Mouse (Mus musculus): ENCODE measurements at regions not wholly inside any gene's neighbourhood (a gene's known extent, or its start where the extent isn't known, plus 50 kb on each side); places are given as distances from the start of the nearest gene placed in this dataset.
A peak's percentile ranks its signal among the peaks of the same experiment; 100 is the strongest.
"Not testable (repeated sequence)": the region's sequence is repeated elsewhere in the genome, so short reads cannot be mapped to it uniquely, and the experiment has no call there.

GRCm38 (mm10) chr12:45597904-45598570, 523.5 kb upstream of the Stxbp6 start:
- no peak for DNase-seq (ENCODE audit: extremely low spot score, low spot score)

GRCm38 (mm10) chr12:45594689-45595088, 520.2 kb upstream of the Stxbp6 start:
- DNase-seq (ENCODE audit: extremely low spot score, low spot score): no peak

DNA sequence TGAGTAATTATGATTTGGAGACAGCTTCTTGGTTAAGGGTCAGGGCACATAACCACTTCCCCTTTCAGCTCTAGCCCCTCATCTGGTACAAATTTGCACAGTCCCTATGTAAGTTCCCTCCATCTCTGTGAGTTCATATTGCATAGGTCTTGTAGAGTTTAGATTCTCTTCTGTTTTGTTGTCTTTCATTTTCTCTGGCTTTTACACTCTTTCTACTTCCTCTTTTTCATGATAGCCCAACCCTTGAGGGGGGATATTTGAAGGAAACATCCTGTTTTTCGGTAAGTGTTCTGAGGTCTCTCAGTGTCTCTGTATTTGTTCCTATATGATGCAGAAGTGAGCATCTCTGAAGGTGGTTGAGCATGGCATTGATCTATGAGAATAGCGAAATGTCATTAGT, 515.7 kb upstream of the Stxbp6 start:
- no peak for DNase-seq (ENCODE audit: extremely low spot score, low spot score)

- DNase-seq (ENCODE audit: extremely low spot score, low spot score): no peak
These were observed 511.3 kb upstream of the Stxbp6 start for GRCm38 (mm10) chr12:45585763-45586162.

- DNase-seq (ENCODE audit: extremely low spot score, low spot score): no peak
These were observed 489.0 kb upstream of the Stxbp6 start for GRCm38 (mm10) chr12:45563325-45564030.

DNA sequence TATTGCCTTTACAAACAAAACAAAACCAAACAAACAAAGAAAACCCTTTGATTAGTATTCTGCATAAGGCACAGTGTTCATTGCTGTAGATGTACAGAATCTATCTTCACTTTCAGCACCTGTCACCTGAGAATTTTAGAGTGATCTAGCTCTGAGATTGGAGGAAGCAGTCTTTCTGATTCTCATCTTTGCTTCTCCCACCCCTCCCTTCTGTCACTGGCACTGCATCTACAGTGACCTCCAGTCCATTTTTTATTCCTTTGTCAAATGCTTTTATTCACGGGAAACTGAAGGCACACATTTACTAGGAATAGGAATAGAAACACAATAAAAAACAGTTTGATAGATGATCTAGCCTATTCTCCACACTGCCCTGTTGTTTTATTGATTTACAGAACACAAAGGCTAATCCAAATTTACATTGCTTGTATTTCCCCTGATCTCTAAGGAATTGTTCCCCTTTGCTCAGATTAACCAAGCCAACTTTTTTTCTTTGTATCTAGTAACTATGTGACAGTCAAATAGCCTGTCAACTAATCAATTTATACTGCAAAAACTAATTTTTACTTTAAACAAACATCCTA, 488.2 kb upstream of the Stxbp6 start:
- no peak for DNase-seq (ENCODE audit: extremely low spot score, low spot score)

- DNase-seq (ENCODE audit: extremely low spot score, low spot score): no peak
These were observed 487.4 kb upstream of the Stxbp6 start for GRCm38 (mm10) chr12:45561889-45562288.

GRCm38 (mm10) chr12:45561362-45561761, 486.9 kb upstream of the Stxbp6 start:
- DNase-seq (ENCODE audit: extremely low spot score, low spot score): no peak

DNA sequence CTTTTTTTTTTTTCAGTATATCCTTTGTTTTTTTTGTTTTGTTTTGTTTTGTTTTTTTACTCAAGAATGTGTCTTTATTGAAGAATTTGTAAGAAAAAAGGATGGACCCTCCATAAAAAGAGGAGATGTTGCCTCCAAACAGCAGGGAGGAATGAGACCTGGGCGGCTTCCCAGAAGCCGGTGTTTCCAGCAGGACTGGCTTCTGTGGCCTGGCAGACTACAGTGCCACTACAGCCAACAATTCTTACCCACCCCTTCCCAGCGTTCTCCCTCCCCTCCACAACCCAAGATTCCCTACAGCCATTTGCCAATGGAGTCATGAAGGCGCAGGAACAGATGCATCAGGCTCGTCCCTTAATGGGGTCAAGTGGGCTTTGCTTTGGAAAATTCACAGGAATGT, 475.4 kb upstream of the Stxbp6 start:
- not testable (repeated sequence) for DNase-seq (ENCODE audit: extremely low spot score, low spot score)

GRCm38 (mm10) chr12:45519554-45519953, 445.0 kb upstream of the Stxbp6 start:
- DNase-seq (ENCODE audit: extremely low spot score, low spot score): no peak

DNA sequence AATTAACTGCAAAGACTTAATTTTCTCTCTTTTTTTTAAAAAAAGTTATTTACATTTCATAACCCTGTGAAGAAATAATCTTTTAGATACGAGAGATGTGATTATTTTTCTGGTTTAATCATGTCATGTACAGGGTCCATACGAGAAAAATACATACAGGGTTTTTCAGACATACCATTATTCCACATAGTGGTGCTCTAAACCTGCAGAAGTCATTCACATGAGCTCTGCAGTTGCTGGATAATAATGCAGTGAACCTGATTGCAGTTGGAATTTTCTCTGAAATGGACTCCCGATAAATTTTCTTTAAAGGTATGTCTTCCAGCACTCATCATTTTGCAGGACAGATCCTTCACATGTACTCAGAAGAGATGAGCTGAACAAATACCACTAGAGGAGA, 439.9 kb upstream of the Stxbp6 start:
- no peak for DNase-seq (ENCODE audit: extremely low spot score, low spot score)

- DNase-seq (ENCODE audit: extremely low spot score, low spot score): peak; percentile 15
These were observed 433.0 kb upstream of the Stxbp6 start for GRCm38 (mm10) chr12:45507400-45507982.

- no peak for DNase-seq (ENCODE audit: extremely low spot score, low spot score)
These were observed 425.3 kb upstream of the Stxbp6 start for GRCm38 (mm10) chr12:45499834-45500233.

GRCm38 (mm10) chr12:45498230-45498629, 423.7 kb upstream of the Stxbp6 start:
- DNase-seq (ENCODE audit: extremely low spot score, low spot score): no peak

DNA sequence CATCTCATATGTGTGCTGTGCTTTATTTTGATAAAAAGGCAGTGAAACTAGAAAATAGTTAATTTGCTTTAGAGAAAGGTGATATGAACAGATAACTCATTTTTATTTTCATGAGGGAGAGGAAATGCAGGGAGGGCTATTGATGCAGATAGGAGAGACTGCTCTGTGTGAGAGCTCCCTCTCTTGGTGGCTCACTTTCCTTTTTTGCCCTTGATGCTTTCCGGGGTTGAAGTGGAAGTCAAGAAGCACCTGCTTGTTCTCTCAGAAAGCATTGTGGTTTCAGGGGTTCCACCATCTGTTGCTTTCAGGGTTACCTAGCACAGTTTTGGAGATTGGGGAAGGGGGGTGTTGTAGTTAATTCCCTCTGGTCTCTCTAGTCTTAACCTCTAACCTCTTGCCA, 414.5 kb upstream of the Stxbp6 start:
- DNase-seq (ENCODE audit: extremely low spot score, low spot score): no peak

GRCm38 (mm10) chr12:45476881-45477280, 402.4 kb upstream of the Stxbp6 start:
- no peak for DNase-seq (ENCODE audit: extremely low spot score, low spot score)

GRCm38 (mm10) chr12:45468093-45468492, 393.6 kb upstream of the Stxbp6 start:
- no peak for DNase-seq (ENCODE audit: extremely low spot score, low spot score)

DNA sequence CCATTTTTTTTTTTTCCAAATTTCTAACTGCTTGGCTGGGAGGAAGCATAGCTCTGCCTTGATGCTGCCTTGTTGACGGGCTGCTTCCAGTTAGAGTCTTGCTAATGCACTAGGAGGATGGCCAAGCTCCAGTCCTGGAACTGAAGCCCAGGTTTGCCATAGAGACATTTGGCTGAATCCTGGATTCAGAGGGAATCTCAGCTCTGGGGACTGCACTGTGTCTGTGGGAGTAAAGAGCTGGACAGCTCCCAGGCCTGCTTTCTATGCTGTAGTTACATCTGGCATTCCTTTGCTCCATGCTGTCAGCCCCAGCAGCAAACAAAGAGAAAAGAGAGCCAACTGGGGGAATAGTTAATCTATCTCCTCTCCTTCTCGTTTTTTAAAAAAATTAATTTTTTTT, 392.5 kb upstream of the Stxbp6 start:
- DNase-seq (ENCODE audit: extremely low spot score, low spot score): no peak

DNA sequence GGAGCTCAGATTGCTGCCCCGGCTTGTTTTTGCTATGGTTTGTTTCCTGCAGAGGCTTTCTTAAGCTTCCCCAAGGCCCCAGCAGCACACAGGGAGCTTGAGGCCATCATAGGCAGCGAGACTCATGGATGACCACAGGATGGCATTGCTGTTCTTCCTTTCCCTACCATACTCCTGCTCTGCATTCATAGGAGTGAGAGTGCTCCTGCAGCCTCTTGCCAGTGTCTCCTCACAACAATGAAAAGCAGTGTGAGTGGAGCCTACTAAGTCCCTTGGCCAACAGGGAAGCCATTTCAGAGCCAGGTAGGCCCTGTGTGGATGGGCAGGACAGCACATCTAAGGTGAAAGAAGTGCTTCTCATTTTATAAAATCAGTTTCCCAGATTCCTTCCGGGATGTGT, 391.6 kb upstream of the Stxbp6 start:
- DNase-seq (ENCODE audit: extremely low spot score, low spot score): peak; percentile 20

DNA sequence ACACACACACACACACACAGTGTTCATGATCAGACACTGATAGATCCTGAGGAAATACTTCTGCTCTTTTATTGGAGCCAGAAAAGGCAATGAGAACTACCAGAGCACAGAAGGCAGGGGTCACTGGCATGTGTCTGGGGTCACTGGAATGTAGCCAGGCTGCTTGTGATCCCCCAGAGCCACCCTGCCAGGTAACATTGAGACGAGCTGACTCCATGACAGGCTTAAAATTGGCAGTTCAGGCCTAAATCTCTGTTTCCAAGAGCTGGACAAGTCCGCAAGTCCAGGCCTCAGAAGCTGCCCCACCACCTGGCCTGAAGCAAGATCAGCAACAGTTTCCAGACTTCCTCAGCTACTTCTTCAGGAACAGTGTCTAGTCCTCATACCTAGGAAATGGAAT, 390.4 kb upstream of the Stxbp6 start:
- DNase-seq (ENCODE audit: extremely low spot score, low spot score): no peak

DNA sequence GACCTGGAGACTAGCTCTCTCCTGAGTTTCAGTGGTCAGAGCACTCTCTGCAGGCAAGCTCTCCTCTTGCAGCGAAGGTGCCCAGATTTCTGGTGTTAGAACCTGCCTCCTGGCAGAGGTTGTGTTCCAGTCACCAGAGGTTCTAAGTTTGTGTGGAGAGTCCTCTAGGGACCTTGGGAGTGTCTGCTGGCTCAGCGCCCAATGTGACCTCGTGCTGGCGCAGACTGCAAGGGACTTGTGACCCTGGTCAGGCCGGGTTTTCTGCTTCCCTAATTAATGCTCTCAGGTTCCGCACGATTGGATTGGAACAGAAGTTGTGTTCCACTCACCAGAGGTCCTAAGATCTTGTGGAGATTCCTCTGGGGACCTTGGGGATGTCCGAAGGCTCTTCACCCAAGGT, 384.2 kb upstream of the Stxbp6 start:
- DNase-seq (ENCODE audit: extremely low spot score, low spot score): not testable (repeated sequence)

DNA sequence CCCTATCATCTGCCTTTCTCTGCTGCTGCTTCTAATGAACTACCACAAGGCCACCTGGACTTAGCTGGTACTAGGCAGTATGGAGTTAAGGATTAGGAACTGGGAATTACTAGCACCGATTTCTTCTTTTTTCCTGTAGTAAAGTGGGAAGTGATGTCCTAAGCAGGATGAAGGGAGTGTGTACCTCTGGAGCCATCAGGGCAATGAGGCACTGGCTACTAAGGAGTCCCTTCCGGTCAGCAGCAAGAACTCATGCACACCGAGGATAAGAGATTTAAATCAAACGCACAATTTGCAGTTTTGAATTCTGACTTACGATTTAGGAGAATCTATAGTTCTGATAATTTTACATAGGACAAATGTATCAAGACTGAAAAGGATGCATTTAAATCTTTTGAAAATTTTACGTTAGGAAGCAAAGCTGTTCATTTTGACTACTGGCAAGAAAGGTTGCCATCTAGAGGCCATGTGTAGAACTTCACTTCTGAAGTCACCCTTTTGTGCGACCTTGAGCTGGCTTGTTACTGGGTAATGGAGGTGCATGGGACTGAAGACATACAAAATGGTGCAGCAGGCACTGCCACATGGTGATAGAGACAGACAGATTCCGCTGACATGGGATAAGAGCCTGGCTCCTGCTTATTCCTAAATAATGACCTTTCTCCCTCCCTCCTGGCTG, 369.1 kb upstream of the Stxbp6 start:
- DNase-seq (ENCODE audit: extremely low spot score, low spot score): peak; percentile 17
